Mouse (Mus musculus) megakaryocyte, adult 5-6 weeks (primary cell): Measurements from ENCODE around the gene Adgrg1. TPM values are rescaled to one million over a fixed set of nuclear protein-coding genes. Genes with fewer than 3 reads are reported as not detected.
A peak's percentile ranks its signal among the peaks of the same experiment; 100 is the strongest.

Experiments used
- ATAC-seq: 2 replicates; pipeline ENCODE4 v1.8.0; 2016; ENCODE audit warnings: mild to moderate bottlenecking, inconsistent platforms; ENCODE audit not compliant: poor library complexity, severe bottlenecking
- total RNA-seq, 2 experiments: library from RNA; stranded (forward) in 1 of 2; stranded (reverse) in 1 of 2; fragments of 153-499, 151-499 nt in 1 of 2; fragments of 221-1000, 200-1000 nt in 1 of 2; gene quantifications; 2 replicates each; pipeline versions ENCODE4 v1.2.3 to v1.2.4; 2015 to 2017

The Adgrg1 gene
- total RNA-seq, 2 experiments from 2014 or later = 2.8 to 7.3 TPM

DNA sequence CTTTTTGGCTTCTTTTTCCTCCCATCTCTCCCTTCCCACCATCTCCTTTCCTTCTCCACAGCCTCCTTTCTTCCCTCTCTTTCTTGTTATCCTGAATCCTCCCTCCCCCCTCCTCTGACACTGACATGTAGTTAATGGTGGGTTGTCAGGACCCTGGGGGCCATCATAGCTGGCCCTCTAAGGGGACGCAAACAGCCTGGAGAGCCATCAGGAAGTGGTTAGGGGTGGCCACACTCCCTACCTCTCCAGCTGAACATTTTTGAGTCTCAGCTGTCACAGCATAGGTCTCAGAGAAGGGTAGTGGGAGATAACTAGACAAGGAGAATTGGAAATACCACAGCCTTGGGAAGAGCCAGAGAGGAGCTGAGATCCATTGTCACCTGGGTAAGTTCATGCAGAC is 20.0 kb downstream of the Adgrg1 start:
- no peak for ATAC-seq

DNA sequence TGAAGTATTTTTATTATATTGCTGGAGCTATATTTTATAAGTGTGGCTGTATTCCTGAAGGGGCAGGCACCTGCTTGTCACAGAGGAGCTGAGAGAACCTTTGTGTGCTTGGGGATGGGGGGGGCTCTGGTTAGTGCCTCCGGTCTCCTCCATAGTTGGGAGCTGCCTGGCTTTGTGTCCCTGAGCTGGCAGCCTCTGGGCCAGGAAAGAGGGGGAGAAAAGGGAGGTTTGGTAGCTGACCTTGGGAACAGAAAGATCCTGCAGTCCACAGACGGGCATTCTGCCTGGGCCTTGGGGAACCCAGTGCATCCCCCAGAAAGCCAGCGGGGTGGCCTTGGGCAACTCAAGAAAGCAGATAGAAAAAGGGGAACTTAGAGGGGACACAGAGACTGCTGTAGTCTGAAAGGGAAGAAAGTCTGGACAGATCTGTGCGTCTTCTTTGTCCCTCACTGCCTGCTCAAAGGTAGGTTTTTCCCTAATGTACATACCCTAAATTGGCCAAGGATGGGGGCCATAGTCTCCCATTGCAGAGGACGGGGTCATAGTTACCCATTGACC is 20.9 kb downstream of the Adgrg1 start:
- ATAC-seq = peak; percentile 79

- ATAC-seq = no peak
Measured at GRCm38 (mm10) chr8:94996037-94996436, 21.5 kb downstream of the Adgrg1 start.

- ATAC-seq = no peak
Measured at GRCm38 (mm10) chr8:94996899-94997856, 22.6 kb downstream of the Adgrg1 start.

DNA sequence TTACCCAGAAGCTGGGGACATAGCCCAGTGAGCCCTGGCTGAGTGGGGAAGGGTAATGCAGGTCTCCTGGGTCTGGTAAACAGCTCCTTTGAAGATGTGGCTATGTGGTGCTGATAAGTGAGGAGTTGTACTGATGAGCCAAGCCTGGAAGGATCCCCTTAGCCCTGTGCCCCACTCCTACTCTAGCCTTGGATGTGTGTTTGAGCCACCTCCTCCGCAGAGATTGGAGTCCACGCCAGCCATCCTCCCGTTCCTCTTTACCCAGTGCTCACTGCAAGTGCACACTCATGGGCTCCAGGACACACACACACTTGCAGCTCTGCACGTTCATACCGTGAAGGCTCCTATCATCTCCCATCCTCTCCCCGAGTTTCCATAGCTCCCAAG is 23.3 kb downstream of the Adgrg1 start:
- ATAC-seq = no peak

DNA sequence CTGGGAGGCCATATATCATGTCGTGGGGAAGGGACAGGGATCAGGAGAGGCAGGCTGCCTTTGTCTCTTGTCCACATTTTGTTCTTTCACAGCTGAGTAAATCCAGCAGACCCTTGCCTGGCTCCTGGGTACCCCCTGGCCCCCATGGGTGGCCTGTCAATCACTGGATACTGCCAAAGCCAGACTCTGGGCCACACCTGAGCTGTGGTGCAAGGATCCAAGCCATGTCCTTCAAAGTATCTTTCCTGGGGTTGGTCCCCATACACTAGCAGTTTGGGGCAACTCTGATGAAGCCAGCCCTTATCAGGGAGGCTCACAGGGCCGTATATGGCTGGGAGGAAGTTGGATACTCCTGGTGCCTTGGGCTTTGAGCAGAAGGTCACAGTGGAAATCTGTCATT is 23.9 kb downstream of the Adgrg1 start:
- ATAC-seq = no peak

- ATAC-seq = no peak
Measured at GRCm38 (mm10) chr8:94999004-94999403, 24.5 kb downstream of the Adgrg1 start.

DNA sequence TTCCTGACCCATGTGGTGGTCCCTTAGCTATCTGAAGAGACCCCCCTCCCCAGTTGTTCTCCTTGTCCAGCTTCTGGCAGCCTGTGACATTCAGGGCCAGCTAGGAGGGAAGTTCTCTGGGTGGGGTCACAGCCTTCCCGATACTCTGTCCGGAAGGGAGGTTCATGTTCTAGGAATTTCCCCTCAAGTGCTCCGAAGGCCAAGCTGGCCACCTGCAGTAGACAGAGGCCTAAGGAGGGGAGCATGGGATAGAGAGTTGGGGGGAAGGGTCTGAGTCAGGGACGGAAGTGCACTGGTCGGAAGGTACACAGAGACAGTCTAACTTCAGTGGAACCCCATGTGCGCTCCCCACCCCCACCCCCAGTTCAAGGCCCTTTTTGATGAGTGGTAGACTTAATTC is 25.4 kb downstream of the Adgrg1 start:
- no peak for ATAC-seq

GRCm38 (mm10) chr8:95000684-95001083 is 26.1 kb downstream of the Adgrg1 start:
- ATAC-seq = peak; percentile 65

DNA sequence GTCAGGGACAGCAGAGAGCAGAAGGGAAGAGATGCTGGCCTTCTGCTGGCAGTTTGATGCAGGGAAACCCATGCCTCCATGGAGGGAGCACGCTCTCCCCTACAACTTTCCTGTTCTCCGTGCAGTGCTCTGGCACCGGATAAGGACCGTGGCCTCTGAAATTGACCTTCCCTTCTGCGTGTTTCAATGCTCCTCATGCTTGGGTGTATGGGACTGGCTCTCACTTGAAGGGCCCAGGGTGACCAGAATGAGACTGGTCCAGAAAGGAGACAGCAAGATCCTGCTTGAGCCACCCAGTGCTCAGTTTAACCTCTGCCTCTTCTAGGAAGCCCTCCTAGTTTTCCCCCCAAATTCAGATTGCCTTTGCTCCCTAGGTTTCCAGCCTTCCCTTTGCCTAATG is 26.6 kb downstream of the Adgrg1 start:
- ATAC-seq = no peak

DNA sequence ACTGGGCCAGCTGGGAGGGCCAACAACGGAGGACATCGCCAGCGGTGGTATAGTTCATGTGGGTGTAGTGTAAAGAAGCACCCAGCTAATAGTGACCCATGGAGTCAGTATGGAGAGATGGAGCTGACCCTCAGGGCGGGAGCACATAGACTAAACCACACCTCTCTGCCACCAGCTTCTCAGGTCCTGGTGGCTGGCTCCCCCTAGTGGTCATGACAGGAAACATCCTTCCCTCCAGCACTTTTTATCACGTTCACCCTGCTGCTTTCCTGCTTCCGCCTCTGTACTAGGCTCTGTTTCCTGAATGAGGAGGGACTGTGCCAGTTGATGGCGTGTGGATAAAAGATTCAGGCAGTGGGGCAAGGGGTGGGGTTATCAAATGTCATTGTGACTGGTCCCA is 27.1 kb downstream of the Adgrg1 start:
- ATAC-seq = peak; percentile 84

- ATAC-seq = no peak
Measured at GRCm38 (mm10) chr8:95002089-95002655, 27.6 kb downstream of the Adgrg1 start.

- ATAC-seq = peak; percentile 30
Measured at GRCm38 (mm10) chr8:95012442-95012919, 37.9 kb downstream of the Adgrg1 start.

- no peak for ATAC-seq
Measured at GRCm38 (mm10) chr8:95015866-95016265, 41.3 kb downstream of the Adgrg1 start.

GRCm38 (mm10) chr8:95016684-95017083 is 42.1 kb downstream of the Adgrg1 start:
- ATAC-seq = no peak

DNA sequence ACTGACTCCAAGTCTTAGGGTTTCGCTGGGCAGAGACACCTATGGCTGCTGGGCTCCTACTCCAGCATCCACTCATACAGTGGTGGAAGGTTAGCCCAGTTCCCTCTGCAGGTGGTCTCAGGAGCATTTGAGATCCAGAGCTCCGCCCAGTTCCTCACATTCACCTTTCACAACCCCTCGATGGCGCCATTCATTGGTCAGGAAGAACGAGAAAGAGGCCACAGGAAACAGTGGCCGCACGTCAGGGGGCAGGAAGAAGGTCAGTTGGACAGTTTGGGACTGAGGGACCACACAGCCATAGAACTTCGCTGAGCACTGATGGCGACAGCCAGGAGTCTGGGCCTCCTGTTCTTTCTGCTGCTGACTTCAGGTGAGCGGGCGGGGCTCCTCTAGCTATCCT is 42.9 kb downstream of the Adgrg1 start, which contains the start of gene Adgrg3:
Gene Adgrg3, plus strand, starts transcription at position 242 of the 400 bp plus-strand sequence.
- ATAC-seq = peak; percentile 72

GRCm38 (mm10) chr8:95017969-95018635 is 43.6 kb downstream of the Adgrg1 start:
- no peak for ATAC-seq

- ATAC-seq = peak; percentile 20
Measured at GRCm38 (mm10) chr8:95020293-95020777, 45.8 kb downstream of the Adgrg1 start.

DNA sequence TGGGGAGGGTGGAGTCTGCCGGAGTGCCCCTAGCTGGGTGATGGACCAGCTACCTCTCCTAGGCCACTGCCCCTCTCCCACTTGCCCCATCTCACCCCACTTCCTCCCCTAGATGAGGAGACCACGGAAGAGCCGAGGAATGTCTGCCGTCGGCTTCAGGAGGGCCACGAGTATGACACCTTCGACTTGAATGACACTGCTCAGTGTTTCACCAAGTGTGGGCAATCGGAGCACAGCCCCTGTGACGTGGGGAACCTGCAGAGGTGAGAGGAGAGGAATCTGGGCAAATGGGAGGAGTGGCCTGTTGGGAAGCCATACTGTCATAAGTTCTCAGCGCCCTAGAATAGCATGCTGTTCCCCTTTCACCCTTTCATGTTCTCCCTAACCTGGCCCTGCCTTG is 46.3 kb downstream of the Adgrg1 start:
- peak; percentile 19 for ATAC-seq

- no peak for ATAC-seq
Measured at GRCm38 (mm10) chr8:95023201-95023600, 48.6 kb downstream of the Adgrg1 start.

GRCm38 (mm10) chr8:95024387-95024786 is 49.8 kb downstream of the Adgrg1 start:
- ATAC-seq = peak; percentile 75
